Mouse (Mus musculus) megakaryocyte-erythroid progenitor cell, adult 5-6 weeks (primary cell): ENCODE measurements around the gene Uhrf2. TPM values are rescaled to one million over a fixed set of nuclear protein-coding genes. Genes with fewer than 3 reads are reported as not detected.

ENCODE experiments used
- ATAC-seq: replicated peaks from 2 replicates; pipeline ENCODE4 v1.8.0; 2016; ENCODE audit warnings: mild to moderate bottlenecking, inconsistent platforms; ENCODE audit not compliant: severe bottlenecking, poor library complexity, low FRiP score, low TSS enrichment
- total RNA-seq, 2 experiments: library from RNA; stranded (forward) in 1 of 2; stranded (reverse) in 1 of 2; fragments of 200-1000, 215-1000 nt in 1 of 2; fragments of >200 nt in 1 of 2; fragmentation: Nextera tagmentation in 1 of 2; gene quantifications; 2 replicates each; pipeline ENCODE4 v1.2.3; 2014 to 2017

Uhrf2 gene
- total RNA-seq, 2 experiments from 2014 or later = 82.3 to 116 TPM

DNA sequence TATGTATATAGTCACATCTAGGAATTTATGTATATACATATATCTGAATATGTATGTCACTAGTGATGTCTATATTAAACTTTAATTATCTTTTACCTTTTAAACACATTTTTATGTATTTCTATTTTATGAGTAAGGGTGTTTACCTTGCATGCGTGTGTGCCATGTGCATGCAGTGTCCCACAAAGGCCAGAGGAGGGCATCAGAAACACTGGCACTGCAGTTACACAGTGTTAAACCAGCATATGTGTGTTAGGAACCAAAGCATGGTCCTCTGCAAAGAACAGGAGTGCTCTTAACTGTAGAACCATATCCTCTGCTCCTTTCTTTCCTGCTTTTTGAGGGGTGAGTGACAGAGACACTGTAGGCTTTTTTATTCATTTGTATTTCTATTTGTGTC is 14.3 kb downstream of the Uhrf2 start:
- ATAC-seq = no peak

DNA sequence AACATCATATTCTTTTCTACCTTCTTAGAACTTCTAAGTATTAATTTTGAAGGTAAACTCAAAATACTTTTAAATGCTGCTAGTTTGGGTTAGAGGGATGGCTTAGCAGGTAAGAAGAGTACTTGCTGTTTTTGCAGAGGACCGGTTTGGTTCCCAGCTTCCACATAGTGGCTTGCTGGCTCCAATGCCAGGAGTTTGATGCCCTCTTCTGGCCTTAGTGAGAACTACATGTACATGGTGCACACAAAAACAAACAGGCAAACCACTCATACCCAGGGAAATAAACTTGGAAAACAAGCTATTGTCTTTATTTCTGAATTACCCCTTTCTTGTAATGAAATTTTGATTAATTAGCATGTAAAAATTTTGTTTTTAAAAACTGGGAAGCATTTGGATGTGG is 15.5 kb downstream of the Uhrf2 start:
- no peak for ATAC-seq

DNA sequence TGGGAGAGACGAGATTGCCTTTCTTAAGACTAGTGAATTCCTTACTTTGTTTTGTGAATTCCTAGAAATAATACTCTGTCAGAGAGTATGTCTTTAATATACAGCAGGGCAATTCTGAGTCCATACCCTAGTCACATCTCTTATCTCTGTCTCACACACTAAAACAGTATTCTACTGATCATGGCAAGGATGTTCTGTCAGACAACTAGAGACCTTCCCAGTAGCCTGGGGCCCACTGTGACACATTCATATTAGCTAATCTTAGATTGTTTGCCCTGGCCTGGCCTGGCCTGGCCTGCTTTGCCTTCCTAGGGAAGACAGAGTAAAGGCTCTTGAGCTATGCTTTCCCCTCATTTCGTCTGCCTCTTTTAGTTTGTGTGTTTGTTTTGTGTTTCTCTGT is 20.3 kb downstream of the Uhrf2 start:
- ATAC-seq = peak; percentile 99

DNA sequence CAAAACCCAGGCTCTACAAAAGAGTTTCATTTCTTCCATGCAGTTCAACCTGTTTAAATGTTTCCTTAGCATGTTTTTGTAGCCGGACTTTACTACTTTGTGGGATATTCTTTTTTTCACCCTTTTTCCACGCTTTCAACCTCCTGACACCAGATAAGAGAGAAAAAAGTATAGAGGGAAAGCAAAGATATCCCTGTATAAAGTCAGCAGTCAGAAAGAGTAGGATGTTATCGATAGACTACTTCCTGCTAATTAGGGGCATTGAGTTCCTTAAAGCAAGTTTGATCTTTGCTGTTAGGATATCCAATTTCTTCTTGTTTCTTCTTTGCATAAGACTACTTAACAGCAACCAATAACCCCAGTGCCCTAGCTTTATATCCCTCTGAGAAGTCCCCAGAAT is 21.2 kb downstream of the Uhrf2 start:
- ATAC-seq = no peak

DNA sequence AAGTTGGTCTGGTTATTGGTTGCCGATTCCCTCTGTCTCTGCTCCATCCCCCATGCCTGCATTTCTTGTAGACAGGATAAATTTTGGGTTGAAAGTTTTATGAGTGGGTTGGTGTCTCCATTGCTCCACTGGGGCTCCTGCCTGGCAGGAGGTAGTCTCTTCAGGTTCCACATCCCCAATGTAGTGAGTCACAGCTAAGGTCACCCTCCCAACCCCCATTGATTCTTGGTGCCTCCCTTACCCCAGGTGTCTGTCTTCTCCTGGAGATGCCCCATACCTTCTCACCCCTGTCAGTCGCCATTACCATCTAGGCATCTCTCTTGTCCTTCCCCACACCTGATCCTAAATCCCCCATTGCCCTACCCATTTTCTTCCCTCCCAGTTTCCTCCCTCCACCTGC is 23.9 kb downstream of the Uhrf2 start:
- no peak for ATAC-seq

DNA sequence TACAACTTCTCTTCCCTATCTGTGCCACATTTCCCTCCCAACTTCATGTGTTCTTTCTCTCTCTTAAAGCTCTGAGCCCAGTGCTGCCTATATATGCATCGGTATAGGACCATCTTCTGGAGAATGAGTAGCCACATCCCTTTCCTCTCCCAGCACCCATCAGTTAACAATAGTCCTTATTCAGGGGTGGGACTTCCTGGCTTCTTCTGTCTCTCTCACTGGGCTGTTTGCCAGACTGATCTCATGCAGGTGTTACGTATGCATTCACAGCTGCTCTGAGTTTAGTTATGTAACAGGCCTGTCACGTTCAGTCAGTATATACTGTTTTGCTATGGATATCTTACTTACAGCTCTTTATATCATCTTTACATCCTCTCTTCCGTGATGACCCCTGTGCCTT is 35.5 kb downstream of the Uhrf2 start:
- ATAC-seq = 0 out of 2 replicates have a peak, but pooled peaks have one; percentile 18

DNA sequence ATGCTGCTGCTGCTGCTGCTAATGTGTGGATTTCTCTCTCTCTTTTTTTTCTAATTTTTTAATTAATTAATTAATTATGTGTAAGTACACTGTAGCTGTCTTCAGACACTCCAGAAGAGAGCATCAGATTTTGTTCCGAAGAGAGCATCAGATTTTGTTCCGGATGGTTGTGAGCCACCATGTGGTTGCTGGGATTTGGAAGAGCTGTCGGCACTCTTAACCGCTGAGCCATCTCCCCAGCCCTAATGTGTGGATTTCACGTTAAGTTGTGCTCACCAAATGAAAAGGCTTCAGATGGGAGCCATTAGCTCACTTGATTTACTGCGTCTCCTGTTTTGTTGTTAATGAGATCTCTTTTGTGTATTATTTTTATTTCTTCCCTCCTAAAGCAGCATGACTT is 59.9 kb downstream of the Uhrf2 start:
- no peak for ATAC-seq

DNA sequence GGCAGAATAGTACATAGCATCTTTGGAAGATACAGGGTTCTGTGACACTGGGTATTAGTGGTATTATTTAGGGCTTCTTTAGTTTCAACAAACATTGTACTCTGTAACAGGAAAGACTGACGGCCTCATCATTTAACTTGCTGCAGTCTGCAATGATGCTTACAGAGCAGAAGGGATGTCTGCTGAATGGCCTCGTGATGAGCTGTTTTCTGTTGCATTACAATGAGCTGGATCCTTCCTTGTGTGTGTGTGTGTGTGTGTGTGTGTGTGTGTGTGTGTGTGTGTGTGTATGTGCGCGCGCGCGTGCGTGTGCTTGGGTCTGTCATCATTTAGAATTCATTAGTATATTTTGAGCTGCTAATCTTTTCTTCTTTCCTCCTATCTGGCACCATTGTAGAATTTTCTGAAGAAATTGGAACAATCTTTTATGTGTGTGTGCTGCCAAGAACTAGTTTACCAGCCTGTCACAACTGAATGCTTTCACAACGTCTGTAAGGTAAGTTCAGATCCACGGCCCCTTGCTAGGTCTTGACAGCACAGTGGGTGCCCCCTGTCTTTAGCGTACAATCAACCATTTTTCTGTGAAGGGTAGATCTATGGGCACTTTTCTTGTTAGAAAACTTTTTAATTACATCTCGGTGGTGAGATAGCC is 61.5 kb downstream of the Uhrf2 start:
- ATAC-seq = no peak

DNA sequence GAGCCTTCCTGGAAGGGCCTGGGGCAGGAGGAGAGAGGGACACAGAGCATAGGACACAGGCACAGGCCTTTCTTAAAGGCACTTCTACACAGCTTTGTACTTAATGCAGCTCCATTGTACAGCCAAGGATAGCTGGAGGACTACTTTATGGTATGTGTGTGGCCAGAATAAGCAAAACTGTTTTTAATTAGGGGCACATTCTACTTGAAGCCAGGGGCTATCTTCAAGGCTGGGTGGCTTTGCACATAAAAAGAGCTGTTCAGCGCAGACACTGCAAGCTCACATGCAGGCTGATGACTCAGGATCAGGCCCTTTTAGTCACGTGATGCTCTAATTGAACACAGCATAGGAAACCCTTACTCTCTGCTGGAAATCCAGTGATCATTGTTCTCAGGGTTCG is 65.9 kb downstream of the Uhrf2 start:
- ATAC-seq = no peak

DNA sequence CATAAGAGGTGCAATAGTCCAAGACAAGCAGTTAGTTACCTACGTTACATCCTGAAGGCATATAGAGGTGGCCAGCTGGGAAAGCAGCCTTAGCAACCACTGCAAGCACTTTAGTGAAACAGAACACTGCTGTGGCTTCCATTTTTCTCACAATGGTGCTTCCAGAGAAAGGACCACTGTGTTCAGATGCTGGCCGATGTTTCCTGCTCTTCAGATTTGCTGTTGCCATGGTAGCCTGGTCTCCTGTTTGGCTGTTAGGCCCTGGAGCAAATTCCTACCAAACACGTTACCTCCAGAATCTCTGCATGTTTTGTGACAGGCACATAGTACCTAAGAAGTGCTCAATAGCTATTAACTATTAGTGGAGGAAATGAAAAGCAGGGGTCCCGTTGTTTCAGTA is 66.7 kb downstream of the Uhrf2 start:
- no peak for ATAC-seq

DNA sequence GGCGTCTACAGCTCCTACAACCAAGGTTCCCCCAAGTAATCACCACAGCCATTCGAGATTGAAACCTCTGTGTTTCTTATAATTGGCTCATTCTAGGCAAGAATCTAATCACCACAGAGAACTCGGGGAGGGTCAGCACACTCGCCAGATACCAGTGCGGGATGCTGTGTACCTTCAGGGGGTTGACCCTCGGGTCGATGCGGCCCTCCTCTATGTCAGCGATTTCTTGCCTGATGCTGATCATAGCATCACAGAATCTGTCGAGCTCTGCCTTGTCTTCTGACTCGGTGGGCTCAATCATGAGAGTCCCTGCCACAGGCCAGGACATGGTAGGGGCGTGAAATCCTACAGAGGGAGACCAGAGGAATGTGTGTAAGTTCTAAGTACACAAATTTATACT is 70.3 kb downstream of the Uhrf2 start:
- ATAC-seq = no peak

DNA sequence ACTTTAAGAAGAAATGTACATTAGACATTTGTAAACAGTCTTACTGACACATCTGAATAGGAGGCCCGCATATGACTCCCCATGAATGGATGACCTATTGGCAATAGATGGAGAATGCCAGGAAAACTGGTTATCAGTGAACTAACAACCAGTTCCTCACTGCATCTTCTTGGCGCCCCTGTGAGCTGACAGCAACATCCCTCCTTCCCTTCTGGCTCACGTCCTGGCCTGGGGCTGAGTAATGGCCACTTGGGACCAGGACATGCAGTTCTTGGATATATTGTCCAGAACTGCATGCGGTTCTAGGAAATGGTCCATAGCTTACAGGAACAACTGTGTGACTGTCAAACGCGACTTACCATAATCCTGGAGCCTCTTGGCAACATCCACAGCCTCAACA is 72.3 kb downstream of the Uhrf2 start:
- ATAC-seq = no peak

DNA sequence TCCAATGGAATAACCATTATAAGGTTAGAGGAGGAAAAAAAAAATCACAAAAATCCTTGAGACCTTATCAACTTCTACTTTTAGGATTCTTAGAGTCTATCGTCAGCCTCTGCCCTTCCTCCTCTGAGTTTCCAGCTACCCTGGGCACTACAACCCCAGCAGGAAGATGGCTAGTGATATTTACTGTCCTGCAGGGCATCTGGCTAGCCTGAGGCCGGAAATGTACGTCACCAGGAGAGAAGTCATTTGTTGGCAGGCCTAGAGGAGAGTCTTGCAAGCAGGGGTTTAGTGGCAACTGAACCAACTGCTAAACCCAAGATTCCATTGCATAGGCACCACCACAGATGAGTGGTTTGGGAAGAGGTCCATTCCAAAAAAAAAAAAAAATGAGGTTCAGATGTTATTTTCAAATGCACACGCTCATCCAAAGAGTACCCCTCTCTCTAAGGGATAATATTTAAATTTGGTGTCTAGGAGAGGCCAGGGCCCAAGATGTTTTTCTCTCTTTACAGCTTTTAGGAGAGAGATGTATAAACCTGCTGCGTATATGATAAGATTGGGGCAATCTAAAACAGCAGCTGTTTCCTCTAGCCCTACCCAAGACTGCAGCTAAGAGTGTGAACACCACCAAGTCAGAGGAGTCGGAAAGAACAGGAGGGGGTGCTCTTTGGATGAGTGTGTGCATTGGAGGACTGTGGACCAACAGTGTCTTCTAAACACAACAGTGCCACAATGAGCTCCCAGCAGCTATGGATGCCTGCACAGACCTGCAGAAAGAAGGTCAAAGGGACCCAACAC is 74.9 kb downstream of the Uhrf2 start:
- peak; percentile 26; the same call in 1 of the 2 replicates for ATAC-seq

DNA sequence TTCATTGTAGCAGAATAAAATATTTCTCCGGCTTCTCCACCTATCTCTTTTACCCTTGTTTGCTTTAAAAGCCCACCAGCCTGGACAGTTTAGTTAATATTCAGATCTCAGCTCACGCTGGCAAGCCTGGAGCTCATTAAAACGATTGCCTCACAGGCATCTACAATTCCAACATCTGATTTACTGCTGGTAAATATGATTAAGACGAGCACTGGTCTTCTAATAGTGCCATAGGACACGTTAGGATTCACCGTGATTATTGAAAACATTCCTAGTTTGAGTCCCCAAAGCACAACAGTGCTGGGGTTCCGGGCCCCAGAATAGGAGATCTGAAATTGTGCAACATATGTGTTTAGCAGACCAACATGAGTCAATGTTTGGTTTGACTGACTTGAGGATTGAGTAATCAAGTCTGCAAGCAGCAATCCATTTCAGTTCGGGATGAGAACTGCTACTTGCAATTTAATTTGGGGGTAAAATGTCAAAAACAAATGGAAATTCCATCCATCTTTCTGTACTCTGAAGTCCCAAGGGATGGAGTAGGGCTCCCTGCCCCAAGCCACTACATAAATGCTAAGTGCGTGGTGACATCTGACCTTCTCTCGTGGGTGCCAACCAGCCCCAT is 77.0 kb downstream of the Uhrf2 start:
- ATAC-seq = no peak

DNA sequence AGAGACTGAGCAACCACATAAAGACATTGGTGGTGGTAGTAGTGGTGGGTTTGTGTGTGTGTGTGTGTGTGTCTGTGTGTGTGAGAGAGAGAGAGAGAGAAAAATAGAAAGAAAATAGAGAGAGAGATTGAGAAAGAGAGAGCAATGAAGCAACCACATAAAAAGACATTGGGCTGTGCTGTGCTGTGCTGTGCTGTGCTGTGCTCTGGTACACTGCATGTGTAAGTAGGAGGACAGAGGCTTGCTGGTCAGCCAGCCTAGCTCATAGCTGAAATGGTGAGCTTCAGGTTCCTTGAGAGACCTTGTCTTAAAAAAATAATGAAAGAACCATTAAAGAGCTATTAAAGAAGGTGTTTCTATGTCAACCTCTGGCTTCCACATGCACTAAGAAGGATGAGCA is 78.3 kb downstream of the Uhrf2 start:
- no peak for ATAC-seq

DNA sequence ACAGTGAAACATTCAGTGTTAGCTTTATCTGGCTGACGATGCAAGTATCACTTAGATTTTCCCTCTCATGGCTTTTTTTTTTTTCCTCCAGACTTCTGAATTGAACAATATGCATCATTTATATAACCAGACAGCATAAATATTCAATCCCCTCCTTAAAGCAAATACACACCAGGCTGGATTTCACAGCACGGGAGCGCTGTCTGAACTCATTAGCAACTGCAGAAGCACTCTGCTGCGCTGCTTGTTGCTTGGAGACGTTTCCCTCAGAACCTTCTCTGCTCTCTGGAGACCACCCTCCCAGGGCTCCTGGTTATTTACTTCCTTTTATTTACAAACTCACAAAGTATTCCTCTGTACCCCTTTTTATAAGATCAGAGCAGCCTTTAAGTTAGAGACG is 78.8 kb downstream of the Uhrf2 start:
- no peak for ATAC-seq

DNA sequence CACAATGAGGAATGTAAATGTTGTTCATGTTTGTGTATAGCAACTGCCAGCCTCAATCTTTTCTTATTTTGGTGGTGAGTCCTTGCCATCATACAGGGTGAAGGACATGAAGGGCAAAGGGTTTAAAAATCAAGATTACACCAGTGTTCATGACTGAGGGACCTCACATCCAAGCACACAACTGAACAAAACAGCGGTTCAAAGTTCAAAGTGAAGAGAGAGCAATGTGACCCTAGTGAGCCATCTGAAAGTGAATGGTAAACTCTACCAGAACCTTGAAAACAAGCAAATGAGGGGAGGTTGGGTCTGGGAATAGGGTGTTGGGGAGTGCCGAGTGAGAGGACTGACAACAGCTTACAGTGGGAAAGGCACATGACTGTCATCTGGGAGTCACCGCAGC is 81.1 kb downstream of the Uhrf2 start:
- ATAC-seq = no peak

DNA sequence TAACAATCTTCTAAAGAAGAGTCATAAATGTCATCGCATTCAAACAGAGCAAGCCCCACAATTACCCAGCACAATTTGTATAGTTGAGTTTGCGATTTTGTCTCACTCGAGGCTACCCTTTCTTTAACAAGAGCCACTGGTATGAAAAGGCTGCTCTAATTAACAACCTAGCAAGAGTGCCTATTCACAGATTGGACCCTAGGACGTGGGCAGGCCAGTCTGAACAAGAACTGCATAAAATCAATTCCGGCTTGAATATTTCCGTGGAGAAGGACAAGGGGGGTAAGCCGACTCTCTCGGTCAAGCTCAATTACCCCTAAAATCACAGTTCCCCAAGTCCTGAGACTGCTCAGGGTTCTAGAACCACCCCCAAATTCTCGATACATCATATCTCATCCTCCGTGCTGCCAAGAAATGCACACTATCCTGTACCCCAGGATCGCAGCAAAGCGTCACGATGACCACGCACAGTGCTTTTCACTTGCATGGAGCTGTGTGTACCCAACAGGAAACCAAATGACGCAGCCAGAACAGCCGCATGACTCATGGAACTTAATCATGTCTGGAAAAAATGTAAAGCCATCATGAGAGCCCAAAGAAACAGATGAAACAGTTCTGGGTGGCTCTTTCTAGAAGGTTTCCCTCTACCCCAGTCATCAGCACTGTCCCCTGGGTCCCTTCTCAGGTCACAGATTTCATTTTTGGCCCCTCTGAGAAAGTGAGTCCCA is 82.8 kb downstream of the Uhrf2 start:
- no peak for ATAC-seq

DNA sequence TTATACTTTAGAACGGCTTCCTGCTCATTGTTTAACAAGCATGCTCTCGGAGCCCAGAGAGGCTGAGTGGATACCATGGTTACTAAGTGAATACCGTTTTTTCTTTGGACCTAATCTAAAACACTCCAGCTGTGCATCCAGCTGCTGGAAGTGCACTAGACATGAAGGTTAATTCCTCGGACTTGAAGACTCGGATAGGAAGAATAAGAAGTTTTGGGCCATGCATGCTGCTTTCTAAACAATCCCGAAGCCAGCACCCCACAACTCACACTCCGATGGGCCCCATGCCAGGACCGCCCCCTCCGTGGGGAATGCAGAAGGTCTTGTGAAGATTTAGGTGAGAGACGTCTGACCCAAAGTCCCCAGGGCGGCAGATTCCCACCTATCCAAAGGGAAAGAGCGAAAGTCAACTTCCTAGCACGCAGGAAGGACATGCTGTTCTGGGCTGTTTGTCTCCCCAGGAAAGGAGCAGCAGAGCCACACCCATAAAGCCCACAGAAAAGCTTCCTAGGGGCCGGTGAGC is 84.7 kb downstream of the Uhrf2 start:
- no peak for ATAC-seq

DNA sequence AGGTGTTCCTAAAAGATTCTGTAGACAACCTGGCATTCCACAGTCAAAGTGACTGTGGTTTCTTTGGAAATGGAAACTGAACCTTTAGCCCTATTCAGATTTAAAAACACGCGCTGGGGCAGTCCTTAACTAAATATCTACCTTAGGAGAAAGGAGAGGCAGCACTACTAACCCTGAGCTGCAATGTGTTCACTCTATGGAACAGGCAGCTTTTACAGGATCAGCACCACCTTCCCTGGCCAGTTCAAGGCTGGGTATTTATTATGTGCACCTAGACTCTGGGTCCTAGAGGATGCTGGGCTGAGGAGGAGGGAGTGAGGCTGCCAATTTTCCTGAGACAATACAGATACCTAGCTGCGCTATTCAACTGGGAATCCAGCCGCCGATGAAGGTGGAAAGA is 85.3 kb downstream of the Uhrf2 start:
- no peak for ATAC-seq
